Mouse (Mus musculus): Measurements from ENCODE around the gene Kcnab1. TPM values are rescaled to one million over a fixed set of nuclear protein-coding genes. Genes with fewer than 3 reads are reported as not detected.

Gene Kcnab1
- polyA plus RNA-seq, 1 experiment from 2014 or later, result 6.2 TPM

DNA sequence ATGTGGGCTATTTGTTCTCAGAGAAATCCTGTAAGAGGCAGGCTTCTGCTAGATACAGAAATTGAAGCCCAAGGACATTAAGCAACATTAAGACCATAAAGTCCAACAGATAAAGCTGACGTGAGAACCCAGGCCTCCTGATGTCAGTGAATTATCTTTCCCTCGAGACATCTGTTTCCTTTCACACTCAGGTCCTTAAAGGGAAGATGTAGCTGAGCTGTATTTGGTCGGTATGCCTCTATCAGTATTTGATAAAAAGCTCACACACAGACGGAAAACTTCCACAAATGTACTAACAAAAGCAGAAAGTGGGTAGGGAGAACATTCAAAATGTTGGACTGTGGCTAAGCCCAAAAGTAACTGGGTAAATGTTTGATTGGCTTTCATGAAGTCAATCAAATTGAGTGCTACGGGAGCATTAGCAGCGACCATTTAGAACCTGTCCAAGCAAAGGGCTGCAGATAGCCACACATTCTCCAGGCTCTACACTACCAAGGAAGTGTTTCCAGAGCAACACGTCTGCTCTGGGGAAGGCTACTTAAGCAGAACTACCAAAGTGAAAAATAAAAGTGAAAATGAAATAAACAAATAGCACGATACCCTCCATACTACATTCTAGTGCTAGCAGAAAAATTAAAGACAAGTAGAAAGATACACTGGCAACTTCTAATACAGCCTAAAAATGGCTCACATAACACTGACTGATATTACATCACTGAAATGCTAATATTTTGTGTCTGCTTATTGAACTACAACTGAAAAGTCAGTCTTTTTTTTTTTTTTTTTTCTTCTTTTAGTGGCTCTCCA is 251.2 kb downstream of the Kcnab1 start:
- Histone ChIP-seq H3K27me3 (ENCODE audit: control insufficient read depth, insufficient read depth, low read length) (no peaks in the 10 kb centered on the region), H3K36me3 (ENCODE audit: control insufficient read depth, insufficient read depth, low read length) (0 out of 2 replicates have a peak, but pooled peaks cover 2% of the 10 kb centered on the region), H3K4me2 (ENCODE audit: low read length) (no peak overlapping the region), H3K4me3 (replicated peaks; ENCODE audit: low read depth, low read length) (no peak overlapping the region), H3K4me1 (ENCODE audit: control insufficient read depth, insufficient read depth, low read length) (peaks cover 3% of the 10 kb centered on the region; the same call in 1 of the 2 replicates), H3K9me3 (ENCODE audit: control insufficient read depth, low read length) (no peaks in the 10 kb centered on the region), H3K9ac (replicated peaks; ENCODE audit: low read length) (no peak overlapping the region), H3K27ac (replicated peaks; ENCODE audit: low read depth, low read length) (no peak overlapping the region)
- ATAC-seq (ENCODE audit: low FRiP score, low TSS enrichment), result no peak
- DNase-seq, result no peak
- 79% methylated on average over 8 of the region's 8 CpGs for WGBS

DNA sequence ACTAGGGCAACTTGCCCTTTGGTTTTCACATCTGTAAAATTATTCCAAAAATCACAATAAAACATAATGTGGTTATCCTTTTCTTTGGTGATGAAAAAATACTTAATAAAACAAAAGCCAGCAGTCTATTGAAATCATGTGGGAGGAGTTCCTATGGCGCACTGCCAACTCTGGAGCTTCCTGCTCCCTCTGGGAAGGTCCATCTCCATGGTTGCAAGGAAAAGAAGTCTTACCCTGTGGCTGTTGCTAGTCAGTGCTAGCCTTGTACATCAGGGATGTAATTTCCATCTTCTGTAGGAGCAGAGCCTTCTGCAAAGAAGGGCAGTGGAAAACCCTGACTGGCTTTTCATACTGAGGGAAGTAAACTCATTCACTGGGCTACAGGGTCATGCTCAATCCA is 254.3 kb downstream of the Kcnab1 start:
- no peak overlapping the region for H3K27ac ChIP-seq (replicated peaks; ENCODE audit: low read depth, low read length)
- peak; percentile 41 for DNase-seq
- H3K4me1 ChIP-seq (ENCODE audit: control insufficient read depth, insufficient read depth, low read length), result peaks cover under 1% of the 10 kb centered on the region; the same call in 1 of the 2 replicates
- H3K4me3 ChIP-seq (replicated peaks; ENCODE audit: low read depth, low read length), result no peak overlapping the region
- no peaks in the 10 kb centered on the region for H3K9me3 ChIP-seq (ENCODE audit: control insufficient read depth, low read length)
- H3K27me3 ChIP-seq (ENCODE audit: control insufficient read depth, insufficient read depth, low read length), result no peaks in the 10 kb centered on the region
- H3K4me2 ChIP-seq (ENCODE audit: low read length), result no peak overlapping the region
- 86% methylated on average over 1 of the region's 1 CpGs for WGBS
- no peak for ATAC-seq (ENCODE audit: low FRiP score, low TSS enrichment)
- 0 out of 2 replicates have a peak, but pooled peaks cover 2% of the 10 kb centered on the region for H3K36me3 ChIP-seq (ENCODE audit: control insufficient read depth, insufficient read depth, low read length)
- no peak overlapping the region for H3K9ac ChIP-seq (replicated peaks; ENCODE audit: low read length)

DNA sequence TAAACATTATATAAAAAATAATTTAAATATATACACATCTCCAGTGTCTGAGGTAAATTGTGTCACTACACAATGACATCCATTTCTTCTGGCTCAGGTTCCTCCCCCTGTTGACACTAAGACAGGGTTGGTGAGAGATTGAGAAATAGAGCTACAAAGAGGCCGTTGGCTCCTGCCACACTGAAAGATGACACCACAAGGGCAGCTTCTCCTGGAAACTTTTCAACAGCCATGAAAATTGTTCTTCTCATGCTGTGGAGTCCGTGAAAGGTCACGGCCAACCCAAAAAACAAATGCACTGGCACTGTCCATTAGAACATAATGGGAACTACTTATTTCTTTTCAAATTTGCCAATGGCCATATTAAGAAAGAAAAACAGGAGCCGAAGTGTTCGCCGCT is 256.0 kb downstream of the Kcnab1 start:
- no peak for ATAC-seq (ENCODE audit: low FRiP score, low TSS enrichment)

DNA sequence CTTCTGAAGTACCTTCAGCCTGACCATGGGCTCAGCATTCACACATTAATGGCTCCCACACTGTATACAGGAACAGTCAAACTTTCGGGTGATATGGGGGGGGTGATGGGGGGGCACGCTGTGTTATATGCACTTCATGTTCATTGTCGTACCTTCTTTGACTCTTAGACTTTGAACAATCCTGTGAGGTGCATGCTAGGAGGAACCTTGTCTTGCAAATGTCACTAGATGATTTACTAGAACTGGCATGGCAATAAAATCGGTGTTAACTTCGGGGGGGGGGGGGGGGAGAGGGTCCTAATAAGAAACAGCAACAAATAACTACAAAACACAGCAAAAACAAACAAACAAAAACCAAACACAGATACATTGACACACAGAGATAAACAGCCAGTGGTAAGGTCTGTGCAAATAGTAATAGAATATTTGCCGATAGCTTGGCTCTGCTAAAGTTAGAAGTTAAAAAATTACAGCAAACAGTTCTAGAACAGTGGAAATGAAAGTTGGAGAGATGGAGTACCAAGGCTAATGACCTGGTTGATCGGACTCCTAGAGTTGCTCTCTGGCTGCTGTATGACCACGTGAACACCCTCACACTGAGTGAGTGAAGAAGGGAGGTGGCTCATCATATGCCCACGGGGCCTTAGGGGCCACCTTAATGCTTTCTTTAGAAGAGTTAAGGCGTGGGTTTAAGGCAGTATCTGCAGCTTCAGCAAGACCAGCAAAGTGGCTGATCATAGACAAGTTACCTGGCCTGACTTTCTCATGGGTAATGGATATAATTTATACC is 256.9 kb downstream of the Kcnab1 start:
- ATAC-seq (ENCODE audit: low FRiP score, low TSS enrichment), result no peak
- DNase-seq, result no peak
- WGBS, result 93% methylated on average over 10 of the region's 10 CpGs
- Histone ChIP-seq H3K27me3 (ENCODE audit: control insufficient read depth, insufficient read depth, low read length) (no peaks in the 10 kb centered on the region), H3K9me3 (ENCODE audit: control insufficient read depth, low read length) (no peaks in the 10 kb centered on the region), H3K4me2 (ENCODE audit: low read length) (no peak overlapping the region), H3K27ac (replicated peaks; ENCODE audit: low read depth, low read length) (no peak overlapping the region), H3K4me1 (ENCODE audit: control insufficient read depth, insufficient read depth, low read length) (no peaks in the 10 kb centered on the region), H3K36me3 (ENCODE audit: control insufficient read depth, insufficient read depth, low read length) (peaks cover 2% of the 10 kb centered on the region; the same call in 1 of the 2 replicates), H3K9ac (replicated peaks; ENCODE audit: low read length) (no peak overlapping the region), H3K4me3 (replicated peaks; ENCODE audit: low read depth, low read length) (no peak overlapping the region)

More for the DNA sequence above, 256.0 kb downstream of the Kcnab1 start:
- no peak for DNase-seq
- H3K9ac ChIP-seq (replicated peaks; ENCODE audit: low read length), result no peak overlapping the region
- H3K4me2 ChIP-seq (ENCODE audit: low read length), result no peak overlapping the region
- 77% methylated on average over 6 of the region's 6 CpGs for WGBS
- no peaks in the 10 kb centered on the region for H3K4me1 ChIP-seq (ENCODE audit: control insufficient read depth, insufficient read depth, low read length)
- no peaks in the 10 kb centered on the region for H3K27me3 ChIP-seq (ENCODE audit: control insufficient read depth, insufficient read depth, low read length)
- no peaks in the 10 kb centered on the region for H3K9me3 ChIP-seq (ENCODE audit: control insufficient read depth, low read length)
- H3K36me3 ChIP-seq (ENCODE audit: control insufficient read depth, insufficient read depth, low read length), result 0 out of 2 replicates have a peak, but pooled peaks cover 2% of the 10 kb centered on the region
- H3K4me3 ChIP-seq (replicated peaks; ENCODE audit: low read depth, low read length), result no peak overlapping the region
- no peak overlapping the region for H3K27ac ChIP-seq (replicated peaks; ENCODE audit: low read depth, low read length)

DNA sequence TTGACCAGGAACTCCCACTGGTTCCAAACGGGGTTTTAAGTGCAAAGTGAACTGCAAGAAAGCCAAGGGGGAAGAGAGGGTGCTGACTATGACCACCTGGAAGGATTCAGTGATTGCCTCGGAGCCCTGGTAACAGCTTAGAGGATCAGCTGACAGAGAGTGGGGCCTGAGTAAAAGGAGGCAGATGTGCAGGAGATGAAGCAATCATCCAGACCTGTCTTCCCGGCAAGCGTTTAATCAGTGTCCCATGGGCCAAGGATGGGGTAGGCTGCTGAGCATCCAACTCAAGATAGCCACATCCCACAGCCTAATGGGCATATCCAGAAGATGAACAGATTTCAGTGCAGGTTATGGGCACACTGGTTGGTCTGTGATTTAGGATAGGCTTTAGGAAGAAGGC is 258.8 kb downstream of the Kcnab1 start:
- H3K36me3 ChIP-seq (ENCODE audit: control insufficient read depth, insufficient read depth, low read length), result peaks cover 12% of the 10 kb centered on the region
- H3K4me1 ChIP-seq (ENCODE audit: control insufficient read depth, insufficient read depth, low read length), result no peaks in the 10 kb centered on the region
- no peak overlapping the region for H3K4me2 ChIP-seq (ENCODE audit: low read length)
- no peaks in the 10 kb centered on the region for H3K9me3 ChIP-seq (ENCODE audit: control insufficient read depth, low read length)
- WGBS, result 54% methylated on average over 4 of the region's 4 CpGs
- ATAC-seq (ENCODE audit: low FRiP score, low TSS enrichment), result no peak
- DNase-seq, result no peak
- H3K4me3 ChIP-seq (replicated peaks; ENCODE audit: low read depth, low read length), result no peak overlapping the region
- no peak overlapping the region for H3K27ac ChIP-seq (replicated peaks; ENCODE audit: low read depth, low read length)
- no peak overlapping the region for H3K9ac ChIP-seq (replicated peaks; ENCODE audit: low read length)
- H3K27me3 ChIP-seq (ENCODE audit: control insufficient read depth, insufficient read depth, low read length), result no peaks in the 10 kb centered on the region

DNA sequence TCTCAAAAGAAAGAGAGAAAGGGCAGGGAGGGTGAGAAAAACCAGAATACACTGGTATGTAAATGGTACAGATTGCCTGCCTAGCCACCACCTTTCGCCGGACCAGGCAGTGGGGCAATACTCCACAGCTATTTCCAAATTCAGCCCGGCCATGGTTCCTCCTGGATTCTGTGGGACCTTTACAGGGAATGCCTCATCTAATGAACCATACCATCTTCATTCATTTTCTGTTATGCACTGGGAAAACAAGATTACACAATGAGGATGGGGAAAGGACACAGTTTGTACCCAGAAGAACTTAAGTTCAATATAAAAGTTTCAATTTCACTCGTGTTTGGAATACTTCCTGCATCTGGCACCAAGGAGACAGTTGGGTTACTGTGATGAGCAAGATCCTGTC is 263.4 kb downstream of the Kcnab1 start:
- 96% methylated on average over 4 of the region's 4 CpGs for WGBS
- no peak overlapping the region for H3K4me2 ChIP-seq (ENCODE audit: low read length)
- no peaks in the 10 kb centered on the region for H3K9me3 ChIP-seq (ENCODE audit: control insufficient read depth, low read length)
- no peak for DNase-seq
- H3K4me3 ChIP-seq (replicated peaks; ENCODE audit: low read depth, low read length), result no peak overlapping the region
- H3K27me3 ChIP-seq (ENCODE audit: control insufficient read depth, insufficient read depth, low read length), result no peaks in the 10 kb centered on the region
- H3K4me1 ChIP-seq (ENCODE audit: control insufficient read depth, insufficient read depth, low read length), result 0 out of 2 replicates have a peak, but pooled peaks cover 2% of the 10 kb centered on the region
- ATAC-seq (ENCODE audit: low FRiP score, low TSS enrichment), result no peak
- H3K27ac ChIP-seq (replicated peaks; ENCODE audit: low read depth, low read length), result no peak overlapping the region
- peaks cover 19% of the 10 kb centered on the region for H3K36me3 ChIP-seq (ENCODE audit: control insufficient read depth, insufficient read depth, low read length)
- no peak overlapping the region for H3K9ac ChIP-seq (replicated peaks; ENCODE audit: low read length)

DNA sequence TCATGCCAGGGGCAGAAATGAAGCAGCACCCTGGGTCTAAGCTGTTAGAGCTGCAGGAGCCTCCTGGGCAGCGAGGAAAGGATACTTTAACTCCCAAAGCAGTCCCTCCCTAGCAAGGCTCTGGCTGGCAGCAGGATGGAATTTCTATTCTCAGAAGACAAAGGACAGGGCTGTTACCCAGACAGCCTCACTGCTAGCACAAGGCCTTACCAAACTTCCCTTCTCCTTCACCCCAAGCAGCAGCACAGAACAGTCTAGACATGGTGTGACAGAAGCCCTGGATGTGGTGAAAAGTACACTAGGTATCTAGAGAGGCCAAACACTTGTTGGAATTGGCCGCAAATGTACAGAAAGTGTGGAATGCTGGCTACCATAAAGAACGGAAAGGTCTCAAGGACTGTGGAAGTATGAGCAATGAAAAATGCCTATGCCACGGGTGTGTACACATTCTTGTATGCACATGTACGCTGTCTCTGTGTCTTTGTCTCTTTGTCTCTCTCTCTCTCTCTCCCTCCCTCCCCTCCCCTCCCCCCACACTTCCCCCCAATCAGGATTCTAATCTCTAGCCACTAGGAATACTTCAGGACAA is 264.5 kb downstream of the Kcnab1 start:
- ATAC-seq (ENCODE audit: low FRiP score, low TSS enrichment) (no peak), DNase-seq (no peak)
- Histone ChIP-seq H3K4me2 (ENCODE audit: low read length) (no peak overlapping the region), H3K27ac (replicated peaks; ENCODE audit: low read depth, low read length) (no peak overlapping the region), H3K36me3 (ENCODE audit: control insufficient read depth, insufficient read depth, low read length) (peaks cover 23% of the 10 kb centered on the region), H3K27me3 (ENCODE audit: control insufficient read depth, insufficient read depth, low read length) (no peaks in the 10 kb centered on the region), H3K9ac (replicated peaks; ENCODE audit: low read length) (no peak overlapping the region), H3K9me3 (ENCODE audit: control insufficient read depth, low read length) (no peaks in the 10 kb centered on the region), H3K4me3 (replicated peaks; ENCODE audit: low read depth, low read length) (no peak overlapping the region), H3K4me1 (ENCODE audit: control insufficient read depth, insufficient read depth, low read length) (0 out of 2 replicates have a peak, but pooled peaks cover 2% of the 10 kb centered on the region)
- 50% methylated on average over 5 of the region's 5 CpGs for WGBS

DNA sequence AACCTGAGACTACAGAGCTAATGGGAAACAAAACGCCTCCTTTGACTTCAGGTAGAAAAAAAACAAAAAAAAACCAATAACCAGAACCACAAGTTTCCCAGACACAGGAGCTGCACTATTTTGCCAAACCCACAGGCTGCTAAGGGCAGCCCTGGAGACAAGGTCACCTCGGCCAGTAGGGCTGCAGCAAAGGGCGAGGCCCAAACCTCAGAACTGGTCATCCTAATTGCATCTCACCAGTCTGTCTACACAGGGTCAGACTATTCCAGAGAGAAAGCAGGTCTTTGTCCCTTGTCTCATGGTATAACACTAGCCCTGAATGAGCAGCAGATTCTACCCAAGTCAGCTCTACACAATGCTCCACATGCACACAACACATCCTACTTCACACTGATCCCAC is 265.5 kb downstream of the Kcnab1 start:
- DNase-seq, result no peak
- no peak for ATAC-seq (ENCODE audit: low FRiP score, low TSS enrichment)
- no peak overlapping the region for H3K4me3 ChIP-seq (replicated peaks; ENCODE audit: low read depth, low read length)
- H3K4me1 ChIP-seq (ENCODE audit: control insufficient read depth, insufficient read depth, low read length), result 0 out of 2 replicates have a peak, but pooled peaks cover 2% of the 10 kb centered on the region
- H3K4me2 ChIP-seq (ENCODE audit: low read length), result no peak overlapping the region
- WGBS, result 86% methylated on average over 3 of the region's 3 CpGs
- H3K27me3 ChIP-seq (ENCODE audit: control insufficient read depth, insufficient read depth, low read length), result no peaks in the 10 kb centered on the region
- no peak overlapping the region for H3K27ac ChIP-seq (replicated peaks; ENCODE audit: low read depth, low read length)
- H3K36me3 ChIP-seq (ENCODE audit: control insufficient read depth, insufficient read depth, low read length), result peaks cover 28% of the 10 kb centered on the region
- H3K9me3 ChIP-seq (ENCODE audit: control insufficient read depth, low read length), result no peaks in the 10 kb centered on the region
- no peak overlapping the region for H3K9ac ChIP-seq (replicated peaks; ENCODE audit: low read length)
